Mouse (Mus musculus) cerebellum, adult 8-10 months (tissue): Measurements from ENCODE around the gene Nsfl1c.

Source experiments
- DNase-seq: peaks from one replicate; pipeline ENCODE4 v3.0.0; 2022

Nsfl1c gene

GRCm38 (mm10) chr2:151544673-151545072, 50.7 kb downstream of the Nsfl1c start:
- no peak for DNase-seq

GRCm38 (mm10) chr2:151546571-151546970, 52.6 kb downstream of the Nsfl1c start:
- DNase-seq, result no peak

GRCm38 (mm10) chr2:151549615-151550121, 55.7 kb downstream of the Nsfl1c start:
- DNase-seq, result no peak
